Mouse (Mus musculus): Measurements from ENCODE around the gene Timeless.

DNA sequence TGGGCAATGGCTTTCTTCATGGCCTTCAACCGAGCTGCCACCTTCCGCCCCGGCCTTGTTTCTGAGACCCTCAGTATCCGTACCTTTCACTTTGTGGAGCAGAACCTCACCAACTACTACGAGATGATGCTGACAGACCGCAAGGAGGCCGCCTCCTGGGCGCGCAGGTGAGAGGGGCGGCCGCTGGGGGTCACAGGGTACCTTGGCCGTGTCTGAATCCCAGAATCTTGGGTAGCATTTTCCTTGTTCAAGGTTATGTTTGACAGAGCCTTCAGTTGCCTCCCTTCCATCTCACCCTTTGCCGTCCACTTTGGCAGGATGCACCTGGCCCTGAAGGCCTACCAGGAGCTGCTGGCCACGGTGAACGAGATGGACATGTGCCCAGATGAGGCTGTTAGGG, 12.3 kb downstream of the Timeless start:
- TF ChIP-seq TAL1 (IDR thresholded peaks at IDR 0.05; ENCODE audit: low read length) (no peak), GATA1 (IDR thresholded peaks at IDR 0.05; ENCODE audit: low read length) (no peak)
